ENCODE assay signal across 12 mouse cellular contexts in the genomic region with DNA sequence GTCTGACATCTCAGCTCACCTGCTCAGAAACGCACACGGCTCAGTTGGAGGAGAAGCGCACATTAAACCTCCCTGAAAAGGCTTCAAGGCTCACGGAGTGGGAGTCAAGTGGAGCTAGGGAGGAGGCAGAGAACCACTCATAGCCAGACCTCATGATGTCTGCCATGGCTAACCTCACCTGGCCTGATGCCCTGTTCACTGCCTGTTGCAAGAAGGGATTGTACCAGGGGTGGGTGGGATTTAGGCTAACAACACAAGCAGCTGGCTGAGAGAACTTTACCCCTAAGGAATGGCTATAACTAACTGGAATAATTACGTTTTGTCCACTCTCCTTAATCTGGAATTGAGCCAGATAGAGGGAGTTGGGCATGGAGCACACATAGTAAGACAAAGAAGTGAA. TPM values are rescaled to one million over a fixed set of nuclear protein-coding genes. Genes with fewer than 3 reads are reported as not detected.
DNase-seq lines count a peak whose midpoint lies in the region; ATAC-seq and TF ChIP-seq lines count a peak whose summit lies in the region.
"Had no signal": no experiment of that assay in that cellular context is flagged by ENCODE, and none has a peak within 500 bp of the region (broad histone marks: within the 10 kb centered on the region; RNA-seq: fewer than 3 reads in every experiment).

No protein-coding gene starts in this region.

- no peaks in the 10 kb centered on the region for H3K4me1 ChIP-seq in midbrain, postnatal 0 days (ENCODE audit: insufficient read depth, low read length)
- H3K4me1 ChIP-seq in midbrain, embryonic 11.5 days (ENCODE audit: control insufficient read depth, insufficient read depth, low read length), result no peaks in the 10 kb centered on the region
- peaks cover 4% of the 10 kb centered on the region; the same call in 1 of the 2 replicates for H3K4me1 ChIP-seq in stomach, embryonic 14.5 days (ENCODE audit: control insufficient read depth, insufficient read depth, low read length)
- H3K4me1 ChIP-seq in midbrain, embryonic 16.5 days (ENCODE audit: control insufficient read depth, insufficient read depth, low read length), result no peaks in the 10 kb centered on the region

- ATAC-seq in midbrain, postnatal 0 days (ENCODE audit: low FRiP score), result no peak
- no peak for ATAC-seq in midbrain, embryonic 11.5 days (ENCODE audit: low FRiP score)
- ATAC-seq in stomach, embryonic 14.5 days (ENCODE audit: insufficient number of reproducible peaks, insufficient read depth, low FRiP score, low read depth), result no peak
- ATAC-seq in erythroid progenitor cell, adult 5-6 weeks (replicated peaks; ENCODE audit: low FRiP score, poor library complexity, severe bottlenecking), result no peak
- no peak for ATAC-seq in midbrain, embryonic 16.5 days

- H3K9ac ChIP-seq in midbrain, postnatal 0 days (replicated peaks; ENCODE audit: low read length, poor library complexity, severe bottlenecking), result no peak overlapping the region
- H3K9ac ChIP-seq in midbrain, embryonic 11.5 days (ENCODE audit: low read length), result no peak overlapping the region
- H3K9ac ChIP-seq in stomach, embryonic 14.5 days (replicated peaks; ENCODE audit: low read depth, low read length), result no peak overlapping the region
- H3K9ac ChIP-seq in midbrain, embryonic 16.5 days (ENCODE audit: low read depth, low read length), result no peak overlapping the region
- H3K9ac ChIP-seq: hindbrain, embryonic 14.5 days had no signal

- no peak overlapping the region for H3K27ac ChIP-seq in midbrain, postnatal 0 days (ENCODE audit: low read depth, low read length)
- H3K27ac ChIP-seq in midbrain, embryonic 11.5 days (ENCODE audit: low read depth, low read length), result no peak overlapping the region
- no peak overlapping the region for H3K27ac ChIP-seq in stomach, embryonic 14.5 days (ENCODE audit: low read length)
- H3K27ac ChIP-seq in midbrain, embryonic 16.5 days (ENCODE audit: low read length), result no peak overlapping the region
- H3K27ac ChIP-seq: hindbrain, embryonic 14.5 days; macrophage had no signal

- H3K36me3 ChIP-seq in midbrain, postnatal 0 days (ENCODE audit: insufficient read depth, low read length), result no peaks in the 10 kb centered on the region
- no peaks in the 10 kb centered on the region for H3K36me3 ChIP-seq in midbrain, embryonic 11.5 days (ENCODE audit: control insufficient read depth, insufficient read depth, low read length)
- H3K36me3 ChIP-seq in stomach, embryonic 14.5 days (ENCODE audit: control insufficient read depth, insufficient read depth, low read length), result no peaks in the 10 kb centered on the region
- H3K36me3 ChIP-seq in midbrain, embryonic 16.5 days (ENCODE audit: control insufficient read depth, insufficient read depth, low read length), result no peaks in the 10 kb centered on the region

- TF ChIP-seq CTCF in midbrain, postnatal 0 days (IDR thresholded peaks at IDR 0.05), result no peak

- 75% methylated on average over 5 of the region's 5 CpGs for WGBS in midbrain, postnatal 0 days
- 87% methylated on average over 5 of the region's 5 CpGs for WGBS in midbrain, embryonic 11.5 days
- 67% methylated on average over 5 of the region's 5 CpGs for WGBS in stomach, embryonic 14.5 days
- 76% methylated on average over 5 of the region's 5 CpGs for WGBS in midbrain, embryonic 16.5 days

- no peaks in the 10 kb centered on the region for H3K9me3 ChIP-seq in midbrain, postnatal 0 days (ENCODE audit: low read length)
- H3K9me3 ChIP-seq in midbrain, embryonic 11.5 days (ENCODE audit: control insufficient read depth, low read length), result no peaks in the 10 kb centered on the region
- no peaks in the 10 kb centered on the region; the same call in 1 of the 2 replicates for H3K9me3 ChIP-seq in stomach, embryonic 14.5 days (ENCODE audit: control insufficient read depth, low read depth, low read length)
- no peaks in the 10 kb centered on the region for H3K9me3 ChIP-seq in midbrain, embryonic 16.5 days (replicated peaks; ENCODE audit: control insufficient read depth, low read length, poor library complexity, severe bottlenecking)

- no peak overlapping the region for H3K4me3 ChIP-seq in midbrain, postnatal 0 days (ENCODE audit: low read depth, low read length)
- no peak overlapping the region for H3K4me3 ChIP-seq in midbrain, embryonic 11.5 days (ENCODE audit: low read depth, low read length)
- H3K4me3 ChIP-seq in stomach, embryonic 14.5 days (ENCODE audit: low read depth, low read length), result no peak overlapping the region
- H3K4me3 ChIP-seq in midbrain, embryonic 16.5 days (ENCODE audit: low read depth, low read length), result no peak overlapping the region

- H3K27me3 ChIP-seq in midbrain, postnatal 0 days (ENCODE audit: insufficient read depth, low read length), result no peaks in the 10 kb centered on the region
- no peaks in the 10 kb centered on the region for H3K27me3 ChIP-seq in midbrain, embryonic 11.5 days (ENCODE audit: control insufficient read depth, insufficient read depth, low read length)
- H3K27me3 ChIP-seq in stomach, embryonic 14.5 days (ENCODE audit: control insufficient read depth, insufficient read depth, low read length), result no peaks in the 10 kb centered on the region
- no peaks in the 10 kb centered on the region for H3K27me3 ChIP-seq in midbrain, embryonic 16.5 days (ENCODE audit: control insufficient read depth, insufficient read depth, low read depth, low read length)
- H3K27me3 ChIP-seq: Patski had no signal

- H3K4me2 ChIP-seq in midbrain, postnatal 0 days (ENCODE audit: low read depth, low read length, poor library complexity, severe bottlenecking), result 0 out of 2 replicates have a peak overlapping the region, but pooled peaks have one; percentile 5
- no peak overlapping the region for H3K4me2 ChIP-seq in midbrain, embryonic 11.5 days
- H3K4me2 ChIP-seq in stomach, embryonic 14.5 days (replicated peaks; ENCODE audit: low read depth, low read length), result 0 out of 2 replicates have a peak overlapping the region, but pooled peaks have one; percentile 5
- no peak overlapping the region for H3K4me2 ChIP-seq in midbrain, embryonic 16.5 days (ENCODE audit: low read length)
- H3K4me2 ChIP-seq: hindbrain, embryonic 14.5 days had no signal

- no peak for DNase-seq in midbrain, postnatal 0 days (ENCODE audit: low spot score)
- no peak for DNase-seq in midbrain, embryonic 11.5 days (ENCODE audit: low spot score, missing footprints)
- peak; percentile 36 for DNase-seq in gastrocnemius, postnatal 10 days
- peak; percentile 92 for DNase-seq in kidney, adult 9 months
- DNase-seq in frontal cortex, postnatal 14 days (ENCODE audit: low spot score in 2 of 2), result no peak
- DNase-seq: right cerebral cortex, postnatal 25 days had no signal

RNA-seq across cellular contexts. Expression of gene Ddo, which starts 0.6 kb away (rescaled TPM):
- total RNA-seq in midbrain, postnatal 0 days (2014; rRNA removed), result 2.5 and 2.8 TPM in 2 replicates
- 1.9 and 2.1 TPM in 2 replicates for polyA plus RNA-seq in midbrain, postnatal 0 days (2015; fragmentation: Nextera tagmentation; extraction: Ambion mirVana)
- polyA plus RNA-seq in midbrain, embryonic 11.5 days (2014; fragmentation: Nextera tagmentation; extraction: Ambion mirVana), result 0.08 and 0.18 TPM in 2 replicates
- 10 to 100 TPM; 22.3 to 25.7 TPM for total RNA-seq in gastrocnemius, postnatal 10 days (2021)
- polyA plus RNA-seq in stomach, embryonic 14.5 days (2014; fragmentation: Nextera tagmentation; extraction: Ambion mirVana), result 1.6 and 2.5 TPM in 2 replicates
- total RNA-seq in erythroid progenitor cell, adult 5-6 weeks (2015; ENCODE audit: low replicate concordance), result not detected in 2 replicates
- not detected in 2 replicates for total RNA-seq in erythroid progenitor cell, adult 5-6 weeks (2017; ENCODE audit: low replicate concordance)
- 1.2 and 1.3 TPM in 2 replicates for polyA plus RNA-seq in midbrain, embryonic 16.5 days (2015; fragmentation: Nextera tagmentation; extraction: Ambion mirVana)
- polyA plus RNA-seq: macrophage had no signal

RNA-seq across cellular contexts. Expression of gene Mettl24, which starts 52.6 kb away (rescaled TPM):
- total RNA-seq in midbrain, postnatal 0 days (2014; rRNA removed), result not detected in 2 replicates
- polyA plus RNA-seq in midbrain, postnatal 0 days (2015; fragmentation: Nextera tagmentation; extraction: Ambion mirVana), result 0.98 and 1.1 TPM in 2 replicates
- polyA plus RNA-seq in midbrain, embryonic 11.5 days (2014; fragmentation: Nextera tagmentation; extraction: Ambion mirVana), result 0.53 and 0.65 TPM in 2 replicates
- total RNA-seq in gastrocnemius, postnatal 10 days (2021), result 1 to 10 TPM; 1.1 to 2.2 TPM
- 3.9 and 4.0 TPM in 2 replicates for polyA plus RNA-seq in stomach, embryonic 14.5 days (2014; fragmentation: Nextera tagmentation; extraction: Ambion mirVana)
- total RNA-seq in erythroid progenitor cell, adult 5-6 weeks (2015; ENCODE audit: low replicate concordance), result not detected in 2 replicates
- not detected in 2 replicates for total RNA-seq in erythroid progenitor cell, adult 5-6 weeks (2017; ENCODE audit: low replicate concordance)
- polyA plus RNA-seq in midbrain, embryonic 16.5 days (2015; fragmentation: Nextera tagmentation; extraction: Ambion mirVana), result 0.72 and 0.78 TPM in 2 replicates
- polyA plus RNA-seq: macrophage, Patski had no signal

Comparison
In these comparisons a context has a peak if more than half of its experiments do, and no peak if none do; other contexts are left out.
1. H3K4me2 ChIP-seq: peak in midbrain, postnatal 0 days (single experiment) and stomach, embryonic 14.5 days (single experiment); none in midbrain, embryonic 11.5 days (single experiment) and midbrain, embryonic 16.5 days (single experiment).
2. DNase-seq: peak in gastrocnemius, postnatal 10 days (single experiment) and kidney, adult 9 months (single experiment); none in midbrain, postnatal 0 days (single experiment), midbrain, embryonic 11.5 days (single experiment) and frontal cortex, postnatal 14 days (0 of 2).